Mouse (Mus musculus): ENCODE measurements around the gene Olfr592. TPM values are rescaled to one million over a fixed set of nuclear protein-coding genes. Genes with fewer than 3 reads are reported as not detected.
"Not testable (repeated sequence)": the region's sequence is repeated elsewhere in the genome, so short reads cannot be mapped to it uniquely, and the experiment has no call there.

The Olfr592 gene
- polyA plus RNA-seq (2015; fragmentation: Nextera tagmentation; extraction: Ambion mirVana): 0.12 TPM in 1 of 2 replicates, not detected in the other

GRCm38 (mm10) chr7:103184503-103184902 lies at the start of gene Olfr592:
Olfr592 (plus strand) TSS chr7:103184803.
- H3K9ac ChIP-seq, H3K4me1 ChIP-seq: not testable (repeated sequence)

GRCm38 (mm10) chr7:103140579-103140978 lies 44.0 kb upstream of the Olfr592 start, which contains the start of gene Olfr588-ps1:
Olfr588-ps1 (plus strand) TSS chr7:103140879.
- no peak within 1 kb of the TSS for H3K27ac ChIP-seq (replicated peaks)
- H3K4me1 ChIP-seq: no peaks in the 10 kb centered on the region
- no peaks in the 10 kb centered on the region for H3K27me3 ChIP-seq
- 93% methylated on average over 1 of the region's 1 CpGs for WGBS
- ATAC-seq (ENCODE audit: insufficient number of reproducible peaks, low FRiP score, low TSS enrichment, low read depth): no peak
- H3K4me3 ChIP-seq (replicated peaks): no peak within 1 kb of the TSS
- no peak within 1 kb of the TSS for H3K4me2 ChIP-seq (replicated peaks)
- H3K36me3 ChIP-seq: no peaks in the 10 kb centered on the region
- H3K9ac ChIP-seq: no peak within 1 kb of the TSS
- no peaks in the 10 kb centered on the region for H3K9me3 ChIP-seq (replicated peaks)

More at GRCm38 (mm10) chr7:103184503-103184902, at the start of gene Olfr592:
- H3K36me3 ChIP-seq; H3K9me3 ChIP-seq (replicated peaks); H3K27ac ChIP-seq (replicated peaks); H3K27me3 ChIP-seq; ATAC-seq (ENCODE audit: insufficient number of reproducible peaks, low FRiP score, low TSS enrichment, low read depth); H3K4me3 ChIP-seq (replicated peaks); H3K4me2 ChIP-seq (replicated peaks): not testable (repeated sequence)
- WGBS: 70% methylated on average over 1 of the region's 1 CpGs

GRCm38 (mm10) chr7:103156256-103156655 lies 28.3 kb upstream of the Olfr592 start, which contains the start of gene Olfr589:
Olfr589 (minus strand) TSS chr7:103156356.
- Histone ChIP-seq H3K4me3 (replicated peaks) (no peak within 1 kb of the TSS), H3K27me3 (no peaks in the 10 kb centered on the region), H3K9ac (no peak within 1 kb of the TSS), H3K4me2 (replicated peaks) (no peak within 1 kb of the TSS), H3K27ac (replicated peaks) (no peak within 1 kb of the TSS), H3K36me3 (no peaks in the 10 kb centered on the region), H3K9me3 (replicated peaks) (no peaks in the 10 kb centered on the region), H3K4me1 (no peaks in the 10 kb centered on the region)
- ATAC-seq (ENCODE audit: insufficient number of reproducible peaks, low FRiP score, low TSS enrichment, low read depth): no peak
- 50% methylated on average over 2 of the region's 2 CpGs for WGBS

- no peak overlapping the region for H3K27ac ChIP-seq (replicated peaks)
- H3K4me3 ChIP-seq (replicated peaks): no peak overlapping the region
- no peaks in the 10 kb centered on the region for H3K9me3 ChIP-seq (replicated peaks)
- H3K36me3 ChIP-seq: no peaks in the 10 kb centered on the region
- no peaks in the 10 kb centered on the region for H3K4me1 ChIP-seq
- no peak overlapping the region for H3K4me2 ChIP-seq (replicated peaks)
- H3K27me3 ChIP-seq: no peaks in the 10 kb centered on the region
- WGBS: 74% methylated on average over 5 of the region's 5 CpGs
- no peak overlapping the region for H3K9ac ChIP-seq
- ATAC-seq (ENCODE audit: insufficient number of reproducible peaks, low FRiP score, low TSS enrichment, low read depth): no peak
Observed at GRCm38 (mm10) chr7:103169697-103170096, 14.9 kb upstream of the Olfr592 start.

- Histone ChIP-seq H3K36me3 (no peaks in the 10 kb centered on the region), H3K9me3 (replicated peaks) (no peaks in the 10 kb centered on the region), H3K9ac (no peak within 1 kb of the TSS), H3K4me3 (replicated peaks) (no peak within 1 kb of the TSS), H3K27me3 (no peaks in the 10 kb centered on the region), H3K4me1 (no peaks in the 10 kb centered on the region), H3K27ac (replicated peaks) (no peak within 1 kb of the TSS), H3K4me2 (replicated peaks) (no peak within 1 kb of the TSS)
- 76% methylated on average over 1 of the region's 1 CpGs for WGBS
- no peak for ATAC-seq (ENCODE audit: insufficient number of reproducible peaks, low FRiP score, low TSS enrichment, low read depth)
Observed at GRCm38 (mm10) chr7:103178240-103178639, 6.4 kb upstream of the Olfr592 start, which contains the start of gene Olfr591. Olfr591 (minus strand) TSS chr7:103178340.

GRCm38 (mm10) chr7:103211562-103211961 lies 27.0 kb downstream of the Olfr592 start, which contains the start of gene Olfr593:
Olfr593 (plus strand) TSS chr7:103211862.
- no peaks in the 10 kb centered on the region for H3K27me3 ChIP-seq
- no peaks in the 10 kb centered on the region for H3K36me3 ChIP-seq
- no peak within 1 kb of the TSS for H3K27ac ChIP-seq (replicated peaks)
- WGBS: 73% methylated on average over 1 of the region's 1 CpGs
- H3K9ac ChIP-seq: no peak within 1 kb of the TSS
- ATAC-seq (ENCODE audit: insufficient number of reproducible peaks, low FRiP score, low TSS enrichment, low read depth): no peak
- H3K4me2 ChIP-seq (replicated peaks): no peak within 1 kb of the TSS
- H3K4me1 ChIP-seq: no peaks in the 10 kb centered on the region
- no peaks in the 10 kb centered on the region for H3K9me3 ChIP-seq (replicated peaks)
- no peak within 1 kb of the TSS for H3K4me3 ChIP-seq (replicated peaks)

- not testable (repeated sequence) for H3K9ac ChIP-seq; H3K4me1 ChIP-seq; H3K9me3 ChIP-seq (replicated peaks); ATAC-seq (ENCODE audit: insufficient number of reproducible peaks, low FRiP score, low TSS enrichment, low read depth); H3K4me3 ChIP-seq (replicated peaks); H3K27ac ChIP-seq (replicated peaks); H3K4me2 ChIP-seq (replicated peaks); H3K27me3 ChIP-seq; H3K36me3 ChIP-seq
- WGBS: 84% methylated on average over 5 of the region's 5 CpGs
Observed at GRCm38 (mm10) chr7:103212050-103212449, 27.4 kb downstream of the Olfr592 start.

- no peak within 1 kb of the TSS for H3K27ac ChIP-seq (replicated peaks)
- H3K9ac ChIP-seq: no peak within 1 kb of the TSS
- H3K36me3 ChIP-seq: no peaks in the 10 kb centered on the region
- no peak within 1 kb of the TSS for H3K4me2 ChIP-seq (replicated peaks)
- H3K4me1 ChIP-seq: no peaks in the 10 kb centered on the region
- no peaks in the 10 kb centered on the region for H3K27me3 ChIP-seq
- H3K9me3 ChIP-seq (replicated peaks): no peaks in the 10 kb centered on the region
- no peak within 1 kb of the TSS for H3K4me3 ChIP-seq (replicated peaks)
- no peak for ATAC-seq (ENCODE audit: insufficient number of reproducible peaks, low FRiP score, low TSS enrichment, low read depth)
Observed at GRCm38 (mm10) chr7:103216696-103217095, 32.1 kb downstream of the Olfr592 start, which contains the start of gene Olfr594. Olfr594 (plus strand) TSS chr7:103216996.

Other genes starting within 250 kb of the Olfr592 start
- not detected in 2 replicates for gene Olfr573-ps1, start 242.2 kb upstream of the Olfr592 start, polyA plus RNA-seq (2015; fragmentation: Nextera tagmentation; extraction: Ambion mirVana)
- not detected in 2 replicates for gene Olfr574, start 236.3 kb upstream of the Olfr592 start, polyA plus RNA-seq (2015; fragmentation: Nextera tagmentation; extraction: Ambion mirVana)
- gene Olfr575, start 226.0 kb upstream of the Olfr592 start, polyA plus RNA-seq (2015; fragmentation: Nextera tagmentation; extraction: Ambion mirVana): not detected in 2 replicates
- not detected in 2 replicates for gene Olfr576, start 222.1 kb upstream of the Olfr592 start, polyA plus RNA-seq (2015; fragmentation: Nextera tagmentation; extraction: Ambion mirVana)
- gene Olfr577, start 208.9 kb upstream of the Olfr592 start, polyA plus RNA-seq (2015; fragmentation: Nextera tagmentation; extraction: Ambion mirVana): 0.05 TPM in 1 of 2 replicates, not detected in the other
- gene Olfr578, start 195.5 kb upstream of the Olfr592 start, polyA plus RNA-seq (2015; fragmentation: Nextera tagmentation; extraction: Ambion mirVana): 0.71 and 0.87 TPM in 2 replicates
- gene Olfr582, start 146.8 kb upstream of the Olfr592 start, polyA plus RNA-seq (2015; fragmentation: Nextera tagmentation; extraction: Ambion mirVana): 0.05 and 0.11 TPM in 2 replicates
- gene Olfr583, start 133.5 kb upstream of the Olfr592 start, polyA plus RNA-seq (2015; fragmentation: Nextera tagmentation; extraction: Ambion mirVana): not detected in 2 replicates
- gene Olfr584, start 102.9 kb upstream of the Olfr592 start, polyA plus RNA-seq (2015; fragmentation: Nextera tagmentation; extraction: Ambion mirVana): 0.08 TPM in 1 of 2 replicates, not detected in the other
- gene Olfr585, start 87.1 kb upstream of the Olfr592 start, polyA plus RNA-seq (2015; fragmentation: Nextera tagmentation; extraction: Ambion mirVana): not detected in 2 replicates
- not detected in 2 replicates for gene Olfr586, start 59.2 kb upstream of the Olfr592 start, polyA plus RNA-seq (2015; fragmentation: Nextera tagmentation; extraction: Ambion mirVana)
- not detected in 2 replicates for gene Olfr588-ps1, start 43.9 kb upstream of the Olfr592 start, polyA plus RNA-seq (2015; fragmentation: Nextera tagmentation; extraction: Ambion mirVana)
- not detected in 2 replicates for gene Olfr589, start 28.4 kb upstream of the Olfr592 start, polyA plus RNA-seq (2015; fragmentation: Nextera tagmentation; extraction: Ambion mirVana)
- 0.12 and 0.16 TPM in 2 replicates for gene Olfr591, start 6.5 kb upstream of the Olfr592 start, polyA plus RNA-seq (2015; fragmentation: Nextera tagmentation; extraction: Ambion mirVana)
- not detected in 2 replicates for gene Olfr593, start 27.1 kb downstream of the Olfr592 start, polyA plus RNA-seq (2015; fragmentation: Nextera tagmentation; extraction: Ambion mirVana)
- 0.15 and 0.24 TPM in 2 replicates for gene Olfr594, start 32.2 kb downstream of the Olfr592 start, polyA plus RNA-seq (2015; fragmentation: Nextera tagmentation; extraction: Ambion mirVana)
- not detected in 2 replicates for gene Usp17ld, start 67.7 kb downstream of the Olfr592 start, polyA plus RNA-seq (2015; fragmentation: Nextera tagmentation; extraction: Ambion mirVana)
- gene Olfr596, start 120.8 kb downstream of the Olfr592 start, polyA plus RNA-seq (2015; fragmentation: Nextera tagmentation; extraction: Ambion mirVana): not detected in 2 replicates
- gene Olfr597, start 131.5 kb downstream of the Olfr592 start, polyA plus RNA-seq (2015; fragmentation: Nextera tagmentation; extraction: Ambion mirVana): 0.15 TPM in 1 of 2 replicates, not detected in the other
- 0.12 and 0.55 TPM in 2 replicates for gene Olfr598, start 138.8 kb downstream of the Olfr592 start, polyA plus RNA-seq (2015; fragmentation: Nextera tagmentation; extraction: Ambion mirVana)
- not detected in 2 replicates for gene Olfr599, start 151.1 kb downstream of the Olfr592 start, polyA plus RNA-seq (2015; fragmentation: Nextera tagmentation; extraction: Ambion mirVana)
- not detected in 2 replicates for gene Olfr600, start 164.9 kb downstream of the Olfr592 start, polyA plus RNA-seq (2015; fragmentation: Nextera tagmentation; extraction: Ambion mirVana)
- gene Olfr601, start 177.9 kb downstream of the Olfr592 start, polyA plus RNA-seq (2015; fragmentation: Nextera tagmentation; extraction: Ambion mirVana): 0.22 and 0.43 TPM in 2 replicates
- not detected in 2 replicates for gene Olfr603, start 201.4 kb downstream of the Olfr592 start, polyA plus RNA-seq (2015; fragmentation: Nextera tagmentation; extraction: Ambion mirVana)
- not detected in 2 replicates for gene Usp17lc, start 230.3 kb downstream of the Olfr592 start, polyA plus RNA-seq (2015; fragmentation: Nextera tagmentation; extraction: Ambion mirVana)

Measured in embryonic facial prominence, embryonic 15.5 days (tissue).